Mouse (Mus musculus): ENCODE measurements at regions not wholly inside any gene's neighbourhood (a gene's known extent, or its start where the extent isn't known, plus 50 kb on each side); places are given as distances from the start of the nearest gene placed in this dataset.

GRCm38 (mm10) chr12:99039497-99040322 lies 119.3 kb downstream of the Ttc8 start:
- Histone ChIP-seq H3K4me1 (ENCODE audit: control insufficient read depth, insufficient read depth, low read length) (no peaks in the 10 kb centered on the region), H3K27ac (ENCODE audit: control insufficient read depth, insufficient read depth, low read depth, low read length) (no peak overlapping the region), H3K4me3 (ENCODE audit: control insufficient read depth, low read depth, low read length) (no peak overlapping the region), H3K27me3 (ENCODE audit: control insufficient read depth, insufficient read depth, low read length) (no peaks in the 10 kb centered on the region), H3K36me3 (ENCODE audit: control insufficient read depth, insufficient read depth, low read length) (no peaks in the 10 kb centered on the region)
- TF ChIP-seq POLR2A (IDR thresholded peaks at IDR 0.05; ENCODE audit: control insufficient read depth, low read depth, low read length) (no peak), CTCF (IDR thresholded peaks at IDR 0.05; ENCODE audit: control insufficient read depth, insufficient read depth, insufficient replicate concordance, low read depth, low read length) (no peak)

DNA sequence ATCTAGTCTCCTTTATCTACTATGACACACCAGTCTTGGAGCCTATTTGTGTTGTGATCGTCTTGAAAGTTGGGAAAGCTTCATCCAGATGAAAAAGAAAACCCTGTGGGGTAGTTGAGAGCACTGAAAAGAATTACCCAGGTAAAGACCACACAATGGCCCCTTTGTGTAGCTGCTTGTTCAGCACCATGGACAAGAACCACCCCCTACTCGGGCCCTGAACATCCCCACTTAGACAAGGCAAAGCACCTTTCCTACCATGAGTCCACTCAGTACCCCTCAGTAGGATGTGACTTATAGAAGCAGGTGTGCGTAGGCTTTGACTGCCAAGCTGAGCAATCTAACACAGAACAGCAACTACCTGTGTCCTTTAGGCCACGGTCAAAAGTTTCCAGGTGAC lies 121.2 kb downstream of the Ttc8 start:
- no peaks in the 10 kb centered on the region for H3K4me1 ChIP-seq (ENCODE audit: control insufficient read depth, insufficient read depth, low read length)
- no peaks in the 10 kb centered on the region for H3K36me3 ChIP-seq (ENCODE audit: control insufficient read depth, insufficient read depth, low read length)
- no peak overlapping the region for H3K4me3 ChIP-seq (ENCODE audit: control insufficient read depth, low read depth, low read length)
- TF ChIP-seq POLR2A (IDR thresholded peaks at IDR 0.05; ENCODE audit: control insufficient read depth, low read depth, low read length), result no peak
- no peak for TF ChIP-seq CTCF (IDR thresholded peaks at IDR 0.05; ENCODE audit: control insufficient read depth, insufficient read depth, insufficient replicate concordance, low read depth, low read length)
- no peak overlapping the region for H3K27ac ChIP-seq (ENCODE audit: control insufficient read depth, insufficient read depth, low read depth, low read length)
- H3K27me3 ChIP-seq (ENCODE audit: control insufficient read depth, insufficient read depth, low read length), result no peaks in the 10 kb centered on the region

- TF ChIP-seq CTCF (IDR thresholded peaks at IDR 0.05; ENCODE audit: control insufficient read depth, insufficient read depth, insufficient replicate concordance, low read depth, low read length), result no peak
- no peak for TF ChIP-seq POLR2A (IDR thresholded peaks at IDR 0.05; ENCODE audit: control insufficient read depth, low read depth, low read length)
- Histone ChIP-seq H3K4me3 (ENCODE audit: control insufficient read depth, low read depth, low read length) (no peak overlapping the region), H3K36me3 (ENCODE audit: control insufficient read depth, insufficient read depth, low read length) (no peaks in the 10 kb centered on the region), H3K4me1 (ENCODE audit: control insufficient read depth, insufficient read depth, low read length) (no peaks in the 10 kb centered on the region), H3K27me3 (ENCODE audit: control insufficient read depth, insufficient read depth, low read length) (no peaks in the 10 kb centered on the region), H3K27ac (ENCODE audit: control insufficient read depth, insufficient read depth, low read depth, low read length) (no peak overlapping the region)
Observed at GRCm38 (mm10) chr12:99042918-99043862, 122.8 kb downstream of the Ttc8 start.

DNA sequence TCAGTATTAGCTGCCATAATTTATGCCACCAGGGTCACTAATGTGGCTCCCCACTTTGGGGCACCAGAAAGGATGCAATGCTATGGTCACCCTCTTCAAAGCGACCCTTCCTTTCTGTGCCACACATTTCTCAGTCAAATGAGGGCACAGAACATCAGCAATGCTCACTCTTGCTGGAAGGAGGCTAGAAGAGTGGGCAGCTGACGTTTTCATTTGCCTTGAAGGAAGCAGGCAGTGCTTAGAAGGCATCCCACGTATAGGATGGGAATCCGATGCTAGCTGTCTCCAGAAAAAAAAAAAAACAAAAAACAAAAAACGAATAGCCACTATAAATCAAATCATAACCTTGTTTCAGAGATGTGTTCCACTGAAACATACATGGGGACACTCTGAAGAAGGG lies 124.1 kb downstream of the Ttc8 start:
- no peaks in the 10 kb centered on the region for H3K4me1 ChIP-seq (ENCODE audit: control insufficient read depth, insufficient read depth, low read length)
- H3K36me3 ChIP-seq (ENCODE audit: control insufficient read depth, insufficient read depth, low read length), result no peaks in the 10 kb centered on the region
- TF ChIP-seq POLR2A (IDR thresholded peaks at IDR 0.05; ENCODE audit: control insufficient read depth, low read depth, low read length) (no peak), CTCF (IDR thresholded peaks at IDR 0.05; ENCODE audit: control insufficient read depth, insufficient read depth, insufficient replicate concordance, low read depth, low read length) (no peak)
- no peak overlapping the region for H3K4me3 ChIP-seq (ENCODE audit: control insufficient read depth, low read depth, low read length)
- H3K27me3 ChIP-seq (ENCODE audit: control insufficient read depth, insufficient read depth, low read length), result no peaks in the 10 kb centered on the region
- H3K27ac ChIP-seq (ENCODE audit: control insufficient read depth, insufficient read depth, low read depth, low read length), result no peak overlapping the region

GRCm38 (mm10) chr12:99050426-99050825 lies 130.1 kb downstream of the Ttc8 start:
- Histone ChIP-seq H3K27me3 (ENCODE audit: control insufficient read depth, insufficient read depth, low read length) (no peaks in the 10 kb centered on the region), H3K27ac (ENCODE audit: control insufficient read depth, insufficient read depth, low read depth, low read length) (no peak overlapping the region), H3K4me1 (ENCODE audit: control insufficient read depth, insufficient read depth, low read length) (no peaks in the 10 kb centered on the region), H3K4me3 (ENCODE audit: control insufficient read depth, low read depth, low read length) (no peak overlapping the region), H3K36me3 (ENCODE audit: control insufficient read depth, insufficient read depth, low read length) (no peaks in the 10 kb centered on the region)
- no peak for TF ChIP-seq POLR2A (IDR thresholded peaks at IDR 0.05; ENCODE audit: control insufficient read depth, low read depth, low read length)
- no peak for TF ChIP-seq CTCF (IDR thresholded peaks at IDR 0.05; ENCODE audit: control insufficient read depth, insufficient read depth, insufficient replicate concordance, low read depth, low read length)

GRCm38 (mm10) chr12:99052599-99052998 lies 132.2 kb downstream of the Ttc8 start:
- TF ChIP-seq POLR2A (IDR thresholded peaks at IDR 0.05; ENCODE audit: control insufficient read depth, low read depth, low read length) (no peak), CTCF (IDR thresholded peaks at IDR 0.05; ENCODE audit: control insufficient read depth, insufficient read depth, insufficient replicate concordance, low read depth, low read length) (no peak)
- Histone ChIP-seq H3K27ac (ENCODE audit: control insufficient read depth, insufficient read depth, low read depth, low read length) (no peak overlapping the region), H3K36me3 (ENCODE audit: control insufficient read depth, insufficient read depth, low read length) (no peaks in the 10 kb centered on the region), H3K27me3 (ENCODE audit: control insufficient read depth, insufficient read depth, low read length) (no peaks in the 10 kb centered on the region), H3K4me1 (ENCODE audit: control insufficient read depth, insufficient read depth, low read length) (no peaks in the 10 kb centered on the region), H3K4me3 (ENCODE audit: control insufficient read depth, low read depth, low read length) (no peak overlapping the region)

GRCm38 (mm10) chr12:99057521-99057920 lies 137.1 kb downstream of the Ttc8 start:
- Histone ChIP-seq H3K4me1 (ENCODE audit: control insufficient read depth, insufficient read depth, low read length) (no peaks in the 10 kb centered on the region), H3K36me3 (ENCODE audit: control insufficient read depth, insufficient read depth, low read length) (no peaks in the 10 kb centered on the region), H3K4me3 (ENCODE audit: control insufficient read depth, low read depth, low read length) (no peak overlapping the region), H3K27ac (ENCODE audit: control insufficient read depth, insufficient read depth, low read depth, low read length) (no peak overlapping the region), H3K27me3 (ENCODE audit: control insufficient read depth, insufficient read depth, low read length) (no peaks in the 10 kb centered on the region)
- no peak for TF ChIP-seq POLR2A (IDR thresholded peaks at IDR 0.05; ENCODE audit: control insufficient read depth, low read depth, low read length)
- TF ChIP-seq CTCF (IDR thresholded peaks at IDR 0.05; ENCODE audit: control insufficient read depth, insufficient read depth, insufficient replicate concordance, low read depth, low read length), result no peak
